Mouse (Mus musculus) embryonic facial prominence, embryonic 12.5 days (tissue): ENCODE results near the gene Bphl. TPM values are rescaled to one million over a fixed set of nuclear protein-coding genes. Genes with fewer than 3 reads are reported as not detected.

Experiments used
- ATAC-seq: fragments of 200-750 bp; cut with Nextera tagmentation; 2 replicates; pipeline ENCODE4 v1.8.0; 2017; ENCODE audit not compliant: insufficient number of reproducible peaks, insufficient read depth, low FRiP score, low TSS enrichment
- H3K27ac ChIP-seq: fragments of 300-500 bp; sonication (generic); 2 replicates; pipeline ENCODE4 v1.5.1; 2016; ENCODE audit warnings: mild to moderate bottlenecking
- H3K27me3 ChIP-seq: fragments of 300-500 bp; sonication (generic); 2 replicates; pipeline ENCODE4 v1.6.1; 2016; ENCODE audit warnings: mild to moderate bottlenecking, moderate library complexity
- H3K36me3 ChIP-seq: fragments of 300-500 bp; sonication (generic); 2 replicates; pipeline ENCODE4 v1.6.1; 2016; ENCODE audit warnings: mild to moderate bottlenecking
- H3K4me1 ChIP-seq: fragments of 300-500 bp; sonication (generic); 2 replicates; pipeline ENCODE4 v1.6.1; 2016
- H3K4me2 ChIP-seq: fragments of 300-500 bp; sonication (generic); replicated peaks from 2 replicates; pipeline ENCODE4 v1.6.1; 2016; ENCODE audit warnings: mild to moderate bottlenecking, moderate library complexity
- H3K4me3 ChIP-seq: fragments of 300-500 bp; sonication (generic); 2 replicates; pipeline ENCODE4 v1.5.1; 2016; ENCODE audit warnings: mild to moderate bottlenecking
- H3K9ac ChIP-seq: fragments of 300-500 bp; sonication (generic); 2 replicates; pipeline ENCODE4 v1.6.1; 2016; ENCODE audit warnings: mild to moderate bottlenecking, moderate library complexity
- H3K9me3 ChIP-seq: fragments of 300-500 bp; sonication (generic); 2 replicates; pipeline ENCODE4 v1.6.1; 2016; ENCODE audit warnings: mild to moderate bottlenecking, moderate library complexity
- whole genome bisulfite sequencing: fragments of 180-500 bp; shearing (Covaris S2); methylation state at CpG from one replicate; pipeline ENCODE4 v1.1.7; 2016; 5-methylcytosine and 5-hydroxymethylcytosine counted together
- polyA plus RNA-seq: library from polyadenylated mRNA; unstranded; fragments of >200 nt; fragmentation: Nextera tagmentation; extraction: Ambion mirVana; gene quantifications from 2 replicates; pipeline ENCODE4 v1.2.1, GENCODE M21; 2016

Gene Bphl
- 40.2 and 43.9 TPM in 2 replicates for polyA plus RNA-seq

DNA sequence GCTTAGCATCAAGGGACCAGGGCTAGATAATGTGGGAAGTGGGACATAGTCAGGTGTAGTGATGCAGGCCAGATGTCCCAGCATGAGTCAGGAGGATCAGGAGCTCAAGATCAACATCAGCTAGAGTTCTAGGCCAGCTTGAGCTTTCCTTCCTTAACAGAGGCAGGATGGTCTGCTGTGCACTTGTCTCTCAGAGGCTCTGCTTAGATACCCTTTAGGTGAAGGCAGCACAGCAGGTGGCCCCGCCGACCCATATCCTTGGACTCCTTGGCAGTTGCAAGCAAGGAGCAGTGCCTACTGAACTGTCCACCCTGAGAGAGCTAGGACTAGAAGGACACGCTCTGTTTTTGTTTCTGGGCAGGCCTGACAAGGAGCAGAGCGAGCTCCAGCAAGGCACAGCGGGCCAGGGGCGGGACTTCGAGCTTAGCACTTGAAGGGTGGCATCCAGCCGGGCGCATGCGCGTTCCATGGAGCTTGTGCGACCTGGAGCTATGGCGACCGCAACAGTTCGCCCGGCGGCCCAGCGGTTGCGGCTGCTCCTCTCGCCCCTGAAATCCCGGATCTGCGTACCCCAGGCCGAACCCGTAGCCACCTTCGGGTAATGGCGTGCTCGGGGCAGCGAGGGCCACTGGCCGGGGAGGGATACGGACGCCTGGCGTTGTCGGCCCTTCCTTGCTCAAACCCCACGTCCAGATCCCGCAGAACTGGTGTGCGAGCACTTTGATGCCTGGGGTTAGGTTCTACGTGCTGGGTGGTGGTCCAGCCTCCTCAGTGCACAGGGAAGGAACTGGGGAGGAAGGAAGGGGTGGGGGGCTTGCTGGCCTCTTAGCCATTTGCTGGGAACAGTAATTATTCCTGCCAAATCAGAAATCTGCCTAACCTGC lies at the start of gene Bphl:
Gene Bphl, plus strand, starts transcription at position 426 of the 884 bp plus-strand sequence.
- Histone ChIP-seq H3K27me3 (no peaks in the 10 kb centered on the region), H3K4me1 (peaks cover 14% of the 10 kb centered on the region), H3K4me2 (peak within 1 kb of the TSS; percentile 80), H3K36me3 (peaks cover 10% of the 10 kb centered on the region), H3K9me3 (no peaks in the 10 kb centered on the region), H3K9ac (peak within 1 kb of the TSS; percentile 85), H3K27ac (peak within 1 kb of the TSS; percentile 89), H3K4me3 (peak within 1 kb of the TSS; percentile 72)
- WGBS, result under 1% methylated on average over 37 of the region's 37 CpGs
- peak; percentile 89 for ATAC-seq

GRCm38 (mm10) chr13:33989625-33990024 lies 47.8 kb upstream of the Bphl start:
- Histone ChIP-seq H3K4me1 (no peaks in the 10 kb centered on the region), H3K27ac (no peak overlapping the region), H3K4me3 (no peak overlapping the region), H3K9ac (no peak overlapping the region), H3K36me3 (peaks cover 5% of the 10 kb centered on the region; the same call in 1 of the 2 replicates), H3K4me2 (no peak overlapping the region), H3K9me3 (no peaks in the 10 kb centered on the region), H3K27me3 (no peaks in the 10 kb centered on the region)
- no peak for ATAC-seq
- WGBS, result 76% methylated on average over 5 of the region's 5 CpGs

GRCm38 (mm10) chr13:33995197-33995596 lies 42.2 kb upstream of the Bphl start:
- peaks cover 5% of the 10 kb centered on the region; the same call in 1 of the 2 replicates for H3K36me3 ChIP-seq
- no peak overlapping the region for H3K27ac ChIP-seq
- H3K4me1 ChIP-seq, result no peaks in the 10 kb centered on the region
- no peak overlapping the region for H3K9ac ChIP-seq
- H3K27me3 ChIP-seq, result no peaks in the 10 kb centered on the region
- H3K4me3 ChIP-seq, result no peak overlapping the region
- no peaks in the 10 kb centered on the region for H3K9me3 ChIP-seq
- WGBS, result 17% methylated on average over 1 of the region's 1 CpGs
- ATAC-seq, result no peak
- H3K4me2 ChIP-seq, result no peak overlapping the region

- peak within 1 kb of the TSS; percentile 75 for H3K4me2 ChIP-seq
These were observed 35.1 kb upstream of the Bphl start, which contains the start of the genes Ripk1 and Serpinb6a for GRCm38 (mm10) chr13:34002058-34003006. Ripk1 (plus strand) TSS chr13:34002363. Serpinb6a (minus strand) TSS chr13:34002794.

DNA sequence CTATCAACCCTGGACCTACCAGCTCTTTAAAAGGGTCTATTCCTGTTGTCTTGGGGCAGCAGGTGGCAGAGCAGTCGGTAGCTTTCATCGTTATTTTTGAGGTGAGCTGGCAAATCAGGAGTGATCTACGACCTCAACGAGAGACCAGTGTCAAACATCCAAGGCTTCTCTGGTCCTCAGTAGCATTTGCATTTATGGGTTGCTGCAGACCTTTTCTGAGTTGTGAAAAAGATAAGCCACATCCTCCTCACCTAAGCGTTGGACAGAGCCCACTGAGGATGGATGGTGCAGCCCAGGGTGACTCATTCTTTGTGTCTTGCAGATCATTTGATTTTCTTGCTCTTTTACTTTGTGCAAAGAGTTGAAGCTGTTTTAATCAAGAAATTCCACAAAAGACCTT lies 34.3 kb upstream of the Bphl start:
- H3K9ac ChIP-seq, result peak overlapping the region; percentile 91
- peak overlapping the region; percentile 75 for H3K4me2 ChIP-seq
- H3K4me1 ChIP-seq, result peaks cover 9% of the 10 kb centered on the region; the same call in 1 of the 2 replicates
- ATAC-seq, result no peak
- H3K4me3 ChIP-seq, result peak overlapping the region; percentile 95
- 10% methylated on average over 5 of the region's 5 CpGs for WGBS
- H3K9me3 ChIP-seq, result no peaks in the 10 kb centered on the region
- no peaks in the 10 kb centered on the region for H3K36me3 ChIP-seq
- no peak overlapping the region for H3K27ac ChIP-seq
- no peaks in the 10 kb centered on the region for H3K27me3 ChIP-seq

More at GRCm38 (mm10) chr13:34002058-34003006, 35.1 kb upstream of the Bphl start, which contains the start of the genes Ripk1 and Serpinb6a:
- peaks cover 4% of the 10 kb centered on the region; the same call in 1 of the 2 replicates for H3K36me3 ChIP-seq
- H3K4me1 ChIP-seq, result peaks cover 9% of the 10 kb centered on the region; the same call in 1 of the 2 replicates
- no peaks in the 10 kb centered on the region for H3K27me3 ChIP-seq
- peak within 1 kb of the TSS; percentile 91 for H3K9ac ChIP-seq
- peak; percentile 98 for ATAC-seq
- H3K27ac ChIP-seq, result peak within 1 kb of the TSS; percentile 87
- WGBS, result under 1% methylated on average over 92 of the region's 92 CpGs
- peak within 1 kb of the TSS; percentile 95 for H3K4me3 ChIP-seq
- H3K9me3 ChIP-seq, result no peaks in the 10 kb centered on the region

- no peak overlapping the region for H3K27ac ChIP-seq
- H3K36me3 ChIP-seq, result peaks cover 5% of the 10 kb centered on the region; the same call in 1 of the 2 replicates
- H3K4me3 ChIP-seq, result no peak overlapping the region
- H3K9me3 ChIP-seq, result no peaks in the 10 kb centered on the region
- 79% methylated on average over 2 of the region's 2 CpGs for WGBS
- no peak overlapping the region for H3K9ac ChIP-seq
- H3K4me1 ChIP-seq, result peaks cover 5% of the 10 kb centered on the region; the same call in 1 of the 2 replicates
- no peaks in the 10 kb centered on the region for H3K27me3 ChIP-seq
- no peak for ATAC-seq
- no peak overlapping the region for H3K4me2 ChIP-seq
These were observed 30.2 kb upstream of the Bphl start for GRCm38 (mm10) chr13:34007234-34007633.

- H3K36me3 ChIP-seq, result peaks cover 29% of the 10 kb centered on the region
These were observed 20.3 kb upstream of the Bphl start for GRCm38 (mm10) chr13:34016927-34017569.

GRCm38 (mm10) chr13:34018521-34018920 lies 18.9 kb upstream of the Bphl start:
- Histone ChIP-seq H3K36me3 (peaks cover 29% of the 10 kb centered on the region), H3K4me1 (no peaks in the 10 kb centered on the region)
- 88% methylated on average over 1 of the region's 1 CpGs for WGBS

More at GRCm38 (mm10) chr13:34016927-34017569, 20.3 kb upstream of the Bphl start:
- no peak overlapping the region for H3K9ac ChIP-seq
- H3K4me1 ChIP-seq, result no peaks in the 10 kb centered on the region
- no peak overlapping the region for H3K27ac ChIP-seq
- no peak overlapping the region for H3K4me2 ChIP-seq
- no peaks in the 10 kb centered on the region for H3K27me3 ChIP-seq
- no peak for ATAC-seq
- H3K4me3 ChIP-seq, result no peak overlapping the region
- WGBS, result 94% methylated on average over 9 of the region's 9 CpGs
- no peaks in the 10 kb centered on the region for H3K9me3 ChIP-seq

DNA sequence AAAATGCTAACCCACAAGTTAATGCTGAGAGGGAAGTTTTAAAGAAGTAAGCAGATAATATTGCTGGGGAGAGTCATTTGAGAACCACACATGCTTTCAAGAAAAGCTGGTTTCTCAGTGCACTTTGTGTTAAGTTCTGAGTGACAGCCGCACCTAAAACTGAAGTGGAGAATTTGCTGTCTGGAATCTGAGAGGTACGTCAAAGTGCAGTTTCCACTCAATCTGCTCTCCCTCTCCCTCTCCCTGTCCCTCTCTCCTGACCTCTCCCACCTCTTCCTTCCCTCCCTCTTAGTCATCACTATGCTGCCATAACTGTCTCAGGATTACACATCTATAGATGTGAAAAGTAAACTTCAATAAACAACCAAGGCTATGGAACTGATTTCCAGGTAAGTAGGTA lies 15.4 kb upstream of the Bphl start:
- no peak overlapping the region for H3K9ac ChIP-seq
- no peak overlapping the region for H3K4me3 ChIP-seq
- no peaks in the 10 kb centered on the region for H3K27me3 ChIP-seq
- no peak overlapping the region for H3K4me2 ChIP-seq
- no peaks in the 10 kb centered on the region for H3K4me1 ChIP-seq
- peaks cover 15% of the 10 kb centered on the region for H3K36me3 ChIP-seq
- no peak overlapping the region for H3K27ac ChIP-seq
- no peaks in the 10 kb centered on the region for H3K9me3 ChIP-seq
- WGBS, result 80% methylated on average over 2 of the region's 2 CpGs
- ATAC-seq, result no peak

More at GRCm38 (mm10) chr13:34018521-34018920, 18.9 kb upstream of the Bphl start:
- no peaks in the 10 kb centered on the region for H3K27me3 ChIP-seq
- no peak overlapping the region for H3K4me2 ChIP-seq
- H3K27ac ChIP-seq, result no peak overlapping the region
- no peak overlapping the region for H3K4me3 ChIP-seq
- no peak for ATAC-seq
- H3K9ac ChIP-seq, result no peak overlapping the region
- H3K9me3 ChIP-seq, result no peaks in the 10 kb centered on the region

- WGBS, result 82% methylated on average over 2 of the region's 2 CpGs
- Histone ChIP-seq H3K9ac (no peak overlapping the region), H3K27me3 (no peaks in the 10 kb centered on the region), H3K36me3 (peaks cover 22% of the 10 kb centered on the region), H3K4me2 (no peak overlapping the region), H3K4me1 (peaks cover under 1% of the 10 kb centered on the region; the same call in 1 of the 2 replicates), H3K9me3 (no peaks in the 10 kb centered on the region), H3K4me3 (no peak overlapping the region), H3K27ac (no peak overlapping the region)
- ATAC-seq, result no peak
These were observed 5.4 kb upstream of the Bphl start for GRCm38 (mm10) chr13:34032041-34032440.

DNA sequence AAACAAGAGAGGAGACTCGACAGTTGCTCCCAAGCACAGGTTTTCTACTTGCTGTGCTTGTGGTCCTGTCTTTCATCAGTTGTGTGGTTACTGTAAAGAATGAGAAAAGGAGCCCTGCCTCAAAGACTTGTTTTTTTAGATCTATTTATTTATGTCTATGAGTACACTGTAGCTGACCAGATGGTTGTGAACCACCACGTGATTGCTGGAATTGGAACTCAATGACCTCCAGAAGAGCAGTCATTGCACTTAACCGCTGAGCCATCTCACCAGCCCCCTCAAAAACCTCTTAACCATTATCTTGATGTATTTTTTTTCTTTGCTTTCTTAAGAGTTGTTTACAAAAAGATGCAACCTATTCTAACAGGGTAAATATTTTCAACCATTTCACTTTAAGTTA lies 2.0 kb upstream of the Bphl start:
- no peak for ATAC-seq
- WGBS, result 81% methylated on average over 3 of the region's 3 CpGs
- Histone ChIP-seq H3K9ac (no peak overlapping the region), H3K4me1 (peaks cover 14% of the 10 kb centered on the region), H3K9me3 (no peaks in the 10 kb centered on the region), H3K4me2 (no peak overlapping the region), H3K27ac (no peak overlapping the region), H3K4me3 (no peak overlapping the region), H3K27me3 (no peaks in the 10 kb centered on the region), H3K36me3 (peaks cover 13% of the 10 kb centered on the region)
